Mouse (Mus musculus) kidney, embryonic 16.5 days (tissue): ENCODE measurements around the gene Srms. TPM values are rescaled to one million over a fixed set of nuclear protein-coding genes. Genes with fewer than 3 reads are reported as not detected.
A peak's percentile ranks its signal among the peaks of the same experiment; 100 is the strongest.

Experiments used
- ATAC-seq: fragments of 200-750 bp; cut with Nextera tagmentation; 2 replicates; pipeline ENCODE4 v1.8.0; 2017; ENCODE audit warnings: moderate TSS enrichment; ENCODE audit not compliant: low FRiP score, low TSS enrichment
- H3K27ac ChIP-seq: fragments of 300-500 bp; sonication (generic); 2 replicates; pipeline ENCODE4 v1.5.1; 2014; ENCODE audit warnings: low read length
- H3K27me3 ChIP-seq: fragments of 300-500 bp; sonication (generic); 2 replicates; pipeline ENCODE4 v1.6.1; 2014; ENCODE audit warnings: low read length, control low read depth, mixed read lengths; ENCODE audit not compliant: insufficient read depth
- H3K36me3 ChIP-seq: fragments of 300-500 bp; sonication (generic); 2 replicates; pipeline ENCODE4 v1.6.1; 2014; ENCODE audit warnings: low read length, control low read depth, mixed read lengths; ENCODE audit not compliant: insufficient read depth
- H3K4me1 ChIP-seq: fragments of 300-500 bp; sonication (generic); 2 replicates; pipeline ENCODE4 v1.6.1; 2014; ENCODE audit warnings: low read length, control low read depth, mixed read lengths; ENCODE audit not compliant: insufficient read depth
- H3K4me2 ChIP-seq: fragments of 300-500 bp; sonication (generic); replicated peaks from 2 replicates; pipeline ENCODE4 v1.6.1; 2014; ENCODE audit warnings: low read depth, low read length
- H3K4me3 ChIP-seq: fragments of 300-500 bp; sonication (generic); 2 replicates; pipeline ENCODE4 v1.5.1; 2014; ENCODE audit warnings: mild to moderate bottlenecking, low read length
- H3K9ac ChIP-seq: fragments of 300-500 bp; sonication (generic); replicated peaks from 2 replicates; pipeline ENCODE4 v1.6.1; 2014; ENCODE audit warnings: low read length
- H3K9me3 ChIP-seq: fragments of 300-500 bp; sonication (generic); 2 replicates; pipeline ENCODE4 v1.6.1; 2016; ENCODE audit warnings: low read length, control low read depth
- WGBS: fragments of 180-500 bp; shearing (Covaris S2); extraction: QIAGEN DNeasy Blood & Tissue Kit; methylation state at CpG from one replicate; pipeline ENCODE4 v1.1.7; 2014; 5-methylcytosine and 5-hydroxymethylcytosine counted together
- polyA plus RNA-seq: library from polyadenylated mRNA; unstranded; fragments of >200 nt; fragmentation: Nextera tagmentation; extraction: Ambion mirVana; gene quantifications from 2 replicates; pipeline ENCODE4 v1.2.1, GENCODE M21; 2015

The Srms gene
- polyA plus RNA-seq, 1 experiment from 2014 or later: 0.25 TPM

GRCm38 (mm10) chr2:181239261-181239660, 26.3 kb upstream of the Srms start:
- no peaks in the 10 kb centered on the region for H3K27me3 ChIP-seq
- no peak overlapping the region for H3K4me3 ChIP-seq
- no peaks in the 10 kb centered on the region; the same call in 1 of the 2 replicates for H3K36me3 ChIP-seq
- H3K27ac ChIP-seq: no peak overlapping the region
- ATAC-seq: no peak
- H3K9ac ChIP-seq: no peak overlapping the region
- no peak overlapping the region for H3K4me2 ChIP-seq
- no peaks in the 10 kb centered on the region for H3K9me3 ChIP-seq
- peaks cover 9% of the 10 kb centered on the region; the same call in 1 of the 2 replicates for H3K4me1 ChIP-seq
- WGBS: 94% methylated on average over 9 of the region's 9 CpGs

- ATAC-seq: no peak
Observed at GRCm38 (mm10) chr2:181238861-181239260, 25.9 kb upstream of the Srms start.

GRCm38 (mm10) chr2:181238091-181238610, 25.2 kb upstream of the Srms start:
- no peak overlapping the region for H3K27ac ChIP-seq
- whole genome bisulfite sequencing: 69% methylated on average over 10 of the region's 10 CpGs
- no peak overlapping the region for H3K4me3 ChIP-seq
- H3K36me3 ChIP-seq: no peaks in the 10 kb centered on the region; the same call in 1 of the 2 replicates
- no peak overlapping the region for H3K4me2 ChIP-seq
- peaks cover 9% of the 10 kb centered on the region; the same call in 1 of the 2 replicates for H3K4me1 ChIP-seq
- H3K27me3 ChIP-seq: no peaks in the 10 kb centered on the region
- no peaks in the 10 kb centered on the region for H3K9me3 ChIP-seq
- no peak for ATAC-seq
- H3K9ac ChIP-seq: no peak overlapping the region

More at GRCm38 (mm10) chr2:181238861-181239260, 25.9 kb upstream of the Srms start:
- no peaks in the 10 kb centered on the region for H3K27me3 ChIP-seq
- WGBS: 63% methylated on average over 2 of the region's 2 CpGs
- no peaks in the 10 kb centered on the region; the same call in 1 of the 2 replicates for H3K36me3 ChIP-seq
- no peak overlapping the region for H3K4me3 ChIP-seq
- H3K9ac ChIP-seq: no peak overlapping the region
- no peak overlapping the region for H3K4me2 ChIP-seq
- no peak overlapping the region for H3K27ac ChIP-seq
- H3K9me3 ChIP-seq: no peaks in the 10 kb centered on the region
- H3K4me1 ChIP-seq: peaks cover 9% of the 10 kb centered on the region; the same call in 1 of the 2 replicates

GRCm38 (mm10) chr2:181237251-181238014, 24.4 kb upstream of the Srms start:
- no peak for ATAC-seq
- 90% methylated on average over 17 of the region's 17 CpGs for WGBS
- H3K4me1 ChIP-seq: peaks cover 9% of the 10 kb centered on the region; the same call in 1 of the 2 replicates

GRCm38 (mm10) chr2:181235681-181236566, 22.9 kb upstream of the Srms start:
- H3K9me3 ChIP-seq: no peaks in the 10 kb centered on the region
- no peak for ATAC-seq
- no peaks in the 10 kb centered on the region for H3K4me1 ChIP-seq
- H3K9ac ChIP-seq: no peak overlapping the region
- H3K4me3 ChIP-seq: no peak overlapping the region
- H3K27me3 ChIP-seq: no peaks in the 10 kb centered on the region
- 84% methylated on average over 23 of the region's 23 CpGs for WGBS
- H3K36me3 ChIP-seq: no peaks in the 10 kb centered on the region; the same call in 1 of the 2 replicates
- no peak overlapping the region for H3K27ac ChIP-seq
- H3K4me2 ChIP-seq: no peak overlapping the region

More at GRCm38 (mm10) chr2:181237251-181238014, 24.4 kb upstream of the Srms start:
- Histone ChIP-seq H3K36me3 (no peaks in the 10 kb centered on the region; the same call in 1 of the 2 replicates), H3K4me2 (no peak overlapping the region), H3K9ac (no peak overlapping the region), H3K27ac (no peak overlapping the region), H3K27me3 (no peaks in the 10 kb centered on the region), H3K4me3 (no peak overlapping the region), H3K9me3 (no peaks in the 10 kb centered on the region)

GRCm38 (mm10) chr2:181234680-181235079, 21.7 kb upstream of the Srms start:
- Histone ChIP-seq H3K4me3 (no peak overlapping the region), H3K4me2 (no peak overlapping the region), H3K27ac (no peak overlapping the region), H3K9ac (no peak overlapping the region), H3K9me3 (no peaks in the 10 kb centered on the region), H3K27me3 (no peaks in the 10 kb centered on the region), H3K36me3 (no peaks in the 10 kb centered on the region; the same call in 1 of the 2 replicates), H3K4me1 (no peaks in the 10 kb centered on the region)
- 95% methylated on average over 11 of the region's 11 CpGs for WGBS
- ATAC-seq: no peak

GRCm38 (mm10) chr2:181233443-181233842, 20.5 kb upstream of the Srms start:
- no peak for ATAC-seq
- H3K27ac ChIP-seq: no peak overlapping the region
- no peaks in the 10 kb centered on the region for H3K9me3 ChIP-seq
- no peaks in the 10 kb centered on the region; the same call in 1 of the 2 replicates for H3K36me3 ChIP-seq
- no peak overlapping the region for H3K4me3 ChIP-seq
- no peak overlapping the region for H3K9ac ChIP-seq
- no peak overlapping the region for H3K4me2 ChIP-seq
- H3K27me3 ChIP-seq: no peaks in the 10 kb centered on the region
- 91% methylated on average over 15 of the region's 15 CpGs for WGBS
- no peaks in the 10 kb centered on the region for H3K4me1 ChIP-seq

GRCm38 (mm10) chr2:181231171-181231570, 18.2 kb upstream of the Srms start:
- ATAC-seq: no peak
- H3K36me3 ChIP-seq: no peaks in the 10 kb centered on the region; the same call in 1 of the 2 replicates
- no peak overlapping the region for H3K27ac ChIP-seq
- no peaks in the 10 kb centered on the region for H3K27me3 ChIP-seq
- H3K4me1 ChIP-seq: no peaks in the 10 kb centered on the region
- no peak overlapping the region for H3K9ac ChIP-seq
- H3K9me3 ChIP-seq: no peaks in the 10 kb centered on the region
- H3K4me3 ChIP-seq: no peak overlapping the region
- no peak overlapping the region for H3K4me2 ChIP-seq
- 86% methylated on average over 20 of the region's 20 CpGs for WGBS

GRCm38 (mm10) chr2:181228335-181228734, 15.3 kb upstream of the Srms start:
- ATAC-seq: no peak
- no peak overlapping the region for H3K4me3 ChIP-seq
- H3K9me3 ChIP-seq: no peaks in the 10 kb centered on the region
- H3K9ac ChIP-seq: no peak overlapping the region
- peak overlapping the region; percentile 4; the same call in 1 of the 2 replicates for H3K27ac ChIP-seq
- H3K27me3 ChIP-seq: no peaks in the 10 kb centered on the region
- no peaks in the 10 kb centered on the region for H3K4me1 ChIP-seq
- H3K4me2 ChIP-seq: no peak overlapping the region
- H3K36me3 ChIP-seq: no peaks in the 10 kb centered on the region
- WGBS: 54% methylated on average over 1 of the region's 1 CpGs
